Mouse (Mus musculus): Measurements from ENCODE around the gene Bcl11b. TPM values are rescaled to one million over a fixed set of nuclear protein-coding genes. Genes with fewer than 3 reads are reported as not detected.

Bcl11b gene
- total and polyA plus RNA-seq, 2 experiments from 2014 or later = 18.9 to 56.8 TPM

GRCm38 (mm10) chr12:108001652-108002340, 1.6 kb downstream of the Bcl11b start:
- peak overlapping the region; percentile 95 for H3K4me2 ChIP-seq (ENCODE audit: low read depth, low read length, poor library complexity, severe bottlenecking)
- no peak for TF ChIP-seq CTCF (IDR thresholded peaks at IDR 0.05)
- no peaks in the 10 kb centered on the region for H3K9me3 ChIP-seq (ENCODE audit: low read length)
- H3K4me1 ChIP-seq (ENCODE audit: insufficient read depth, low read length) = 0 out of 2 replicates have a peak, but pooled peaks cover 2% of the 10 kb centered on the region
- no peaks in the 10 kb centered on the region for H3K36me3 ChIP-seq (ENCODE audit: insufficient read depth, low read length)
- DNase-seq (ENCODE audit: low spot score) (no peak), ATAC-seq (ENCODE audit: low FRiP score) (no peak)
- H3K9ac ChIP-seq (replicated peaks; ENCODE audit: low read length, poor library complexity, severe bottlenecking) = peak overlapping the region; percentile 82
- 0 out of 2 replicates have a peak, but pooled peaks cover 3% of the 10 kb centered on the region for H3K27me3 ChIP-seq (ENCODE audit: insufficient read depth, low read length)
- WGBS = 5% methylated on average over 37 of the region's 37 CpGs
- peak overlapping the region; percentile 81 for H3K4me3 ChIP-seq (ENCODE audit: low read depth, low read length)
- H3K27ac ChIP-seq (ENCODE audit: low read depth, low read length) = peak overlapping the region; percentile 67

- H3K36me3 ChIP-seq (ENCODE audit: insufficient read depth, low read length) = no peaks in the 10 kb centered on the region
- ATAC-seq (ENCODE audit: low FRiP score) = no peak
- peak overlapping the region; percentile 81 for H3K4me3 ChIP-seq (ENCODE audit: low read depth, low read length)
- H3K4me1 ChIP-seq (ENCODE audit: insufficient read depth, low read length) = peaks cover 2% of the 10 kb centered on the region; the same call in 1 of the 2 replicates
- H3K27ac ChIP-seq (ENCODE audit: low read depth, low read length) = peak overlapping the region; percentile 58
- 0 out of 2 replicates have a peak, but pooled peaks cover 3% of the 10 kb centered on the region for H3K27me3 ChIP-seq (ENCODE audit: insufficient read depth, low read length)
- no peak for TF ChIP-seq CTCF (IDR thresholded peaks at IDR 0.05)
- 14% methylated on average over 2 of the region's 2 CpGs for WGBS
- H3K4me2 ChIP-seq (ENCODE audit: low read depth, low read length, poor library complexity, severe bottlenecking) = peak overlapping the region; percentile 95
- no peaks in the 10 kb centered on the region for H3K9me3 ChIP-seq (ENCODE audit: low read length)
- no peak for DNase-seq (ENCODE audit: low spot score)
- H3K9ac ChIP-seq (replicated peaks; ENCODE audit: low read length, poor library complexity, severe bottlenecking) = peak overlapping the region; percentile 82
Measured at GRCm38 (mm10) chr12:108000715-108001080, 2.7 kb downstream of the Bcl11b start.

- peaks cover 2% of the 10 kb centered on the region; the same call in 1 of the 2 replicates for H3K4me1 ChIP-seq (ENCODE audit: insufficient read depth, low read length)
- 67% methylated on average over 15 of the region's 15 CpGs for WGBS
- H3K4me2 ChIP-seq (ENCODE audit: low read depth, low read length, poor library complexity, severe bottlenecking) = peak overlapping the region; percentile 95
- TF ChIP-seq CTCF (IDR thresholded peaks at IDR 0.05) = no peak
- peak overlapping the region; percentile 58 for H3K27ac ChIP-seq (ENCODE audit: low read depth, low read length)
- ATAC-seq (ENCODE audit: low FRiP score) (no peak), DNase-seq (ENCODE audit: low spot score) (no peak)
- no peaks in the 10 kb centered on the region for H3K9me3 ChIP-seq (ENCODE audit: low read length)
- H3K27me3 ChIP-seq (ENCODE audit: insufficient read depth, low read length) = 0 out of 2 replicates have a peak, but pooled peaks cover 3% of the 10 kb centered on the region
- H3K9ac ChIP-seq (replicated peaks; ENCODE audit: low read length, poor library complexity, severe bottlenecking) = peak overlapping the region; percentile 82
- peak overlapping the region; percentile 81 for H3K4me3 ChIP-seq (ENCODE audit: low read depth, low read length)
- H3K36me3 ChIP-seq (ENCODE audit: insufficient read depth, low read length) = no peaks in the 10 kb centered on the region
Measured at GRCm38 (mm10) chr12:107999751-108000714, 3.4 kb downstream of the Bcl11b start.

GRCm38 (mm10) chr12:107998746-107999145, 4.7 kb downstream of the Bcl11b start:
- H3K36me3 ChIP-seq (ENCODE audit: insufficient read depth, low read length) = no peaks in the 10 kb centered on the region
- peaks cover 6% of the 10 kb centered on the region; the same call in 1 of the 2 replicates for H3K4me1 ChIP-seq (ENCODE audit: insufficient read depth, low read length)
- H3K4me3 ChIP-seq (ENCODE audit: low read depth, low read length) = peak overlapping the region; percentile 81
- H3K9me3 ChIP-seq (ENCODE audit: low read length) = no peaks in the 10 kb centered on the region
- H3K27me3 ChIP-seq (ENCODE audit: insufficient read depth, low read length) = 0 out of 2 replicates have a peak, but pooled peaks cover 3% of the 10 kb centered on the region
- no peak overlapping the region for H3K27ac ChIP-seq (ENCODE audit: low read depth, low read length)
- peak; percentile 99 for TF ChIP-seq CTCF (IDR thresholded peaks at IDR 0.05)
- DNase-seq (ENCODE audit: low spot score) = peak; percentile 89
- WGBS = 2% methylated on average over 20 of the region's 20 CpGs
- H3K4me2 ChIP-seq (ENCODE audit: low read depth, low read length, poor library complexity, severe bottlenecking) = peak overlapping the region; percentile 95
- no peak for ATAC-seq (ENCODE audit: low FRiP score)
- no peak overlapping the region for H3K9ac ChIP-seq (replicated peaks; ENCODE audit: low read length, poor library complexity, severe bottlenecking)

GRCm38 (mm10) chr12:107997901-107998300, 5.5 kb downstream of the Bcl11b start:
- peaks cover 6% of the 10 kb centered on the region; the same call in 1 of the 2 replicates for H3K4me1 ChIP-seq (ENCODE audit: insufficient read depth, low read length)
- WGBS = 59% methylated on average over 11 of the region's 11 CpGs

More at GRCm38 (mm10) chr12:107997901-107998300, 5.5 kb downstream of the Bcl11b start:
- Histone ChIP-seq H3K9me3 (ENCODE audit: low read length) (no peaks in the 10 kb centered on the region), H3K4me3 (ENCODE audit: low read depth, low read length) (peak overlapping the region; percentile 81), H3K27me3 (ENCODE audit: insufficient read depth, low read length) (0 out of 2 replicates have a peak, but pooled peaks cover 3% of the 10 kb centered on the region), H3K9ac (replicated peaks; ENCODE audit: low read length, poor library complexity, severe bottlenecking) (peak overlapping the region; percentile 29), H3K27ac (ENCODE audit: low read depth, low read length) (0 out of 2 replicates have a peak overlapping the region, but pooled peaks have one; percentile 27), H3K4me2 (ENCODE audit: low read depth, low read length, poor library complexity, severe bottlenecking) (peak overlapping the region; percentile 95), H3K36me3 (ENCODE audit: insufficient read depth, low read length) (no peaks in the 10 kb centered on the region)
- ATAC-seq (ENCODE audit: low FRiP score) (no peak), DNase-seq (ENCODE audit: low spot score) (no peak)
- no peak for TF ChIP-seq CTCF (IDR thresholded peaks at IDR 0.05)
